Mouse (Mus musculus) intestine, embryonic 16.5 days (tissue): ENCODE results near the gene Cd4. TPM values are rescaled to one million over a fixed set of nuclear protein-coding genes. Genes with fewer than 3 reads are reported as not detected.
A peak's percentile ranks its signal among the peaks of the same experiment; 100 is the strongest.

ENCODE experiments used
- ATAC-seq: fragments of 200-750 bp; cut with Nextera tagmentation; 2 replicates; pipeline ENCODE4 v1.8.0; 2017; ENCODE audit warnings: moderate TSS enrichment, moderate library complexity
- H3K27ac ChIP-seq: fragments of 300-500 bp; sonication (generic); 2 replicates; pipeline ENCODE4 v1.5.1; 2014; ENCODE audit warnings: mild to moderate bottlenecking, low read length
- H3K27me3 ChIP-seq: fragments of 300-500 bp; sonication (generic); replicated peaks from 2 replicates; pipeline ENCODE4 v1.6.1; 2014; ENCODE audit warnings: low read length, control low read depth, mixed read lengths; ENCODE audit not compliant: control insufficient read depth, insufficient read depth
- H3K36me3 ChIP-seq: fragments of 300-500 bp; sonication (generic); 2 replicates; pipeline ENCODE4 v1.6.1; 2014; ENCODE audit warnings: low read length, control low read depth; ENCODE audit not compliant: control insufficient read depth, insufficient read depth
- H3K4me1 ChIP-seq: fragments of 300-500 bp; sonication (generic); 2 replicates; pipeline ENCODE4 v1.6.1; 2014; ENCODE audit warnings: low read length, control low read depth, mixed read lengths; ENCODE audit not compliant: control insufficient read depth, insufficient read depth
- H3K4me2 ChIP-seq: fragments of 300-500 bp; sonication (generic); 2 replicates; pipeline ENCODE4 v1.6.1; 2014; ENCODE audit warnings: low read depth, low read length, control low read depth
- H3K4me3 ChIP-seq: fragments of 300-500 bp; sonication (generic); 2 replicates; pipeline ENCODE4 v1.5.1; 2014; ENCODE audit warnings: mild to moderate bottlenecking, low read length
- H3K9ac ChIP-seq: fragments of 300-500 bp; sonication (generic); 2 replicates; pipeline ENCODE4 v1.6.1; 2014; ENCODE audit warnings: low read depth, low read length
- H3K9me3 ChIP-seq: fragments of 300-500 bp; sonication (generic); 2 replicates; pipeline ENCODE4 v1.6.1; 2016; ENCODE audit warnings: low read length, control low read depth; ENCODE audit not compliant: control insufficient read depth
- WGBS: fragments of 180-500 bp; shearing (Covaris S2); extraction: QIAGEN DNeasy Blood & Tissue Kit; methylation state at CpG from one replicate; pipeline ENCODE4 v1.1.7; 2014; 5-methylcytosine and 5-hydroxymethylcytosine counted together
- polyA plus RNA-seq: library from polyadenylated mRNA; unstranded; fragments of >200 nt; fragmentation: Nextera tagmentation; extraction: Ambion mirVana; gene quantifications from 2 replicates; pipeline ENCODE4 v1.2.1, GENCODE M21; 2015

Cd4 gene
- 0.44 and 0.70 TPM in 2 replicates for polyA plus RNA-seq

- 0 out of 2 replicates have a peak, but pooled peaks cover 2% of the 10 kb centered on the region for H3K27me3 ChIP-seq
- H3K4me1 ChIP-seq: no peaks in the 10 kb centered on the region
- H3K9me3 ChIP-seq: no peaks in the 10 kb centered on the region
- no peak within 1 kb of the TSS for H3K27ac ChIP-seq
- no peak within 1 kb of the TSS for H3K4me3 ChIP-seq
- no peak within 1 kb of the TSS for H3K9ac ChIP-seq
- H3K4me2 ChIP-seq: no peak within 1 kb of the TSS
- 74% methylated on average over 9 of the region's 9 CpGs for WGBS
- no peaks in the 10 kb centered on the region for H3K36me3 ChIP-seq
- ATAC-seq: no peak
Measured at GRCm38 (mm10) chr6:124887986-124888385, at the start of gene Cd4. Gene Cd4, minus strand, starts transcription at chr6:124888221.

DNA sequence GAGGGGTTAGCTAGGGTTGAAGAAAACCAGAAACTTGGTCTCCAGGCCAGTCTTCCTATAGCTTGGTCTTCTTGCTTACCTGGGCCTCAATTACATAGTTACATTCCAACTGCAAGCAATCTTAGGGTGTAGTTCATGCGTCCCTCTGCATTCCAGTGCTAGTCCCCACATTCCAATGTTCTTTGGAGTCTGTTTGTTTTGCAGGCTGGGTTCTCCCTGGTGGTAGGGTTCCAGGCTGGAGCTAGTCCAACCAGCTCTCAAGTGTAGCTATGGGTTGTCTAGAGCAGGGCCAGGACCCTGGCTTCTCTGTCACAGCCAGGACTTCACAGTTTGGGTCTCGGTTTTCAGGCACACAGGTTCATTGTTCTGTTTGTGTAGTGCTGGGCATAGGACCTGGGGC, 49.5 kb upstream of the Cd4 start:
- 72% methylated on average over 2 of the region's 2 CpGs for WGBS
- no peaks in the 10 kb centered on the region for H3K9me3 ChIP-seq
- no peaks in the 10 kb centered on the region for H3K27me3 ChIP-seq
- H3K4me3 ChIP-seq: no peak overlapping the region
- ATAC-seq: no peak
- no peak overlapping the region for H3K4me2 ChIP-seq
- H3K9ac ChIP-seq: no peak overlapping the region
- peaks cover 22% of the 10 kb centered on the region for H3K4me1 ChIP-seq
- peaks cover 22% of the 10 kb centered on the region; the same call in 1 of the 2 replicates for H3K36me3 ChIP-seq
- H3K27ac ChIP-seq: no peak overlapping the region

DNA sequence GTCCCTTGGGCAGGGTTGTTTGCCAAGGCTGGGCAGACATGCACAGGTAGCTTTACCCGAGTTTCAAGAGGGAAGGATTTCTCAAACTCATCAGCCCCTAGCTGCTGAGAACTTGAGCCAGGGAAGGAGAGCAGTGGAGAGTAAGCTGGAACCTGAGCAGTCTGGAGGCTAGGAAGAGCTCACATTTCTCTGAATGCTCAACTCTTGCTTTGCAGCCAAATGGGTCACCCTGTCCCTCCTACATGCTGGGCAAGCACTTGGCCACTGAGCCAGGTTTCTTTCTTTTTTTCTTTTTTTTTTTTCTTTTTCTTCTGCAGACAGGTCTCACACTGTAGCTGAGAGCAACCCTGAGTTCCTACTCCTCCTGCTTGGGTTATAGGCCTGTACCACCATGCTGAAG, 48.7 kb upstream of the Cd4 start:
- H3K4me1 ChIP-seq: peaks cover 27% of the 10 kb centered on the region
- no peak overlapping the region for H3K4me2 ChIP-seq
- no peak overlapping the region for H3K27ac ChIP-seq
- no peaks in the 10 kb centered on the region for H3K27me3 ChIP-seq
- no peak overlapping the region for H3K4me3 ChIP-seq
- 100% methylated on average over 1 of the region's 1 CpGs for WGBS
- H3K9me3 ChIP-seq: no peaks in the 10 kb centered on the region
- peaks cover 22% of the 10 kb centered on the region; the same call in 1 of the 2 replicates for H3K36me3 ChIP-seq
- no peak for ATAC-seq
- H3K9ac ChIP-seq: no peak overlapping the region

GRCm38 (mm10) chr6:124934670-124935069, 46.6 kb upstream of the Cd4 start:
- Histone ChIP-seq H3K4me3 (no peak overlapping the region), H3K36me3 (peaks cover 22% of the 10 kb centered on the region; the same call in 1 of the 2 replicates), H3K27me3 (no peaks in the 10 kb centered on the region), H3K27ac (no peak overlapping the region), H3K9ac (no peak overlapping the region), H3K4me2 (no peak overlapping the region), H3K9me3 (no peaks in the 10 kb centered on the region), H3K4me1 (peaks cover 33% of the 10 kb centered on the region)
- ATAC-seq: no peak
- 95% methylated on average over 7 of the region's 7 CpGs for WGBS

GRCm38 (mm10) chr6:124933127-124933526, 45.1 kb upstream of the Cd4 start:
- no peaks in the 10 kb centered on the region for H3K27me3 ChIP-seq
- no peaks in the 10 kb centered on the region for H3K9me3 ChIP-seq
- H3K4me1 ChIP-seq: peaks cover 33% of the 10 kb centered on the region
- ATAC-seq: no peak
- no peak overlapping the region for H3K27ac ChIP-seq
- 92% methylated on average over 3 of the region's 3 CpGs for WGBS
- H3K4me3 ChIP-seq: no peak overlapping the region
- peaks cover 22% of the 10 kb centered on the region; the same call in 1 of the 2 replicates for H3K36me3 ChIP-seq
- no peak overlapping the region for H3K4me2 ChIP-seq
- no peak overlapping the region for H3K9ac ChIP-seq

GRCm38 (mm10) chr6:124932314-124932695, 44.3 kb upstream of the Cd4 start:
- Histone ChIP-seq H3K9ac (peak overlapping the region; percentile 90), H3K4me1 (peaks cover 33% of the 10 kb centered on the region), H3K27me3 (no peaks in the 10 kb centered on the region), H3K4me3 (peak overlapping the region; percentile 98), H3K9me3 (no peaks in the 10 kb centered on the region), H3K36me3 (peaks cover 22% of the 10 kb centered on the region; the same call in 1 of the 2 replicates), H3K27ac (peak overlapping the region; percentile 92), H3K4me2 (peak overlapping the region; percentile 94)
- 41% methylated on average over 12 of the region's 12 CpGs for WGBS
- no peak for ATAC-seq

GRCm38 (mm10) chr6:124931525-124932313, 43.7 kb upstream of the Cd4 start:
- no peaks in the 10 kb centered on the region for H3K27me3 ChIP-seq
- peak overlapping the region; percentile 92 for H3K27ac ChIP-seq
- peak overlapping the region; percentile 90 for H3K9ac ChIP-seq
- peaks cover 33% of the 10 kb centered on the region for H3K4me1 ChIP-seq
- peak; percentile 18 for ATAC-seq
- WGBS: under 1% methylated on average over 48 of the region's 48 CpGs
- H3K4me2 ChIP-seq: peak overlapping the region; percentile 94
- H3K36me3 ChIP-seq: peaks cover 22% of the 10 kb centered on the region; the same call in 1 of the 2 replicates
- no peaks in the 10 kb centered on the region for H3K9me3 ChIP-seq
- peak overlapping the region; percentile 98 for H3K4me3 ChIP-seq

- peaks cover 18% of the 10 kb centered on the region; the same call in 1 of the 2 replicates for H3K36me3 ChIP-seq
- peak within 1 kb of the TSS; percentile 90 for H3K9ac ChIP-seq
- 0% methylated on average over 51 of the region's 64 CpGs for WGBS
- H3K27ac ChIP-seq: peak within 1 kb of the TSS; percentile 92
- H3K9me3 ChIP-seq: no peaks in the 10 kb centered on the region
- H3K4me2 ChIP-seq: peak within 1 kb of the TSS; percentile 94
- peaks cover 37% of the 10 kb centered on the region for H3K4me1 ChIP-seq
- H3K4me3 ChIP-seq: peak within 1 kb of the TSS; percentile 98
- ATAC-seq: peak; percentile 94
- no peaks in the 10 kb centered on the region for H3K27me3 ChIP-seq
Measured at GRCm38 (mm10) chr6:124930754-124931524, 42.9 kb upstream of the Cd4 start, which contains the start of gene Mlf2. Gene Mlf2, plus strand, starts transcription at chr6:124931386.

GRCm38 (mm10) chr6:124930231-124930630, 42.2 kb upstream of the Cd4 start:
- H3K9ac ChIP-seq: peak overlapping the region; percentile 62; the same call in 1 of the 2 replicates

More at GRCm38 (mm10) chr6:124930231-124930630, 42.2 kb upstream of the Cd4 start:
- ATAC-seq: 0 out of 2 replicates have a peak, but pooled peaks have one; percentile 0
- peak overlapping the region; percentile 98 for H3K4me3 ChIP-seq
- H3K4me1 ChIP-seq: peaks cover 42% of the 10 kb centered on the region
- peaks cover 13% of the 10 kb centered on the region; the same call in 1 of the 2 replicates for H3K36me3 ChIP-seq
- H3K27ac ChIP-seq: peak overlapping the region; percentile 92
- 39% methylated on average over 1 of the region's 1 CpGs for WGBS
- H3K4me2 ChIP-seq: peak overlapping the region; percentile 39; the same call in 1 of the 2 replicates
- no peaks in the 10 kb centered on the region for H3K9me3 ChIP-seq
- no peaks in the 10 kb centered on the region for H3K27me3 ChIP-seq
